Mouse (Mus musculus) limb, embryonic 10.5 days (tissue): ENCODE results near the gene H2al1f. TPM values are rescaled to one million over a fixed set of nuclear protein-coding genes. Genes with fewer than 3 reads are reported as not detected.
"Not testable (repeated sequence)": the region's sequence is repeated elsewhere in the genome, so short reads cannot be mapped to it uniquely, and the experiment has no call there.

Experiments
- DNase-seq: peaks from one replicate; pipeline ENCODE4 v3.0.0-alpha.2; 2017; ENCODE audit warnings: low spot score
- H3K27ac ChIP-seq: fragments of 300-500 bp; sonication (generic); 2 replicates; pipeline ENCODE4 v1.5.1; 2016; ENCODE audit warnings: mild to moderate bottlenecking
- H3K27me3 ChIP-seq: fragments of 300-500 bp; sonication (generic); 2 replicates; pipeline ENCODE4 v1.6.1; 2016; ENCODE audit warnings: low read depth, mild to moderate bottlenecking; ENCODE audit not compliant: poor library complexity, severe bottlenecking
- H3K36me3 ChIP-seq: fragments of 300-500 bp; sonication (generic); 2 replicates; pipeline ENCODE4 v1.6.1; 2016; ENCODE audit warnings: mild to moderate bottlenecking, moderate library complexity
- H3K4me1 ChIP-seq: fragments of 300-500 bp; sonication (generic); 2 replicates; pipeline ENCODE4 v1.6.1; 2016
- H3K4me3 ChIP-seq: fragments of 300-500 bp; sonication (generic); 2 replicates; pipeline ENCODE4 v1.5.1; 2016; ENCODE audit warnings: mild to moderate bottlenecking, moderate library complexity
- H3K9me3 ChIP-seq: fragments of 300-500 bp; sonication (generic); replicated peaks from 2 replicates; pipeline ENCODE4 v1.6.1; 2016; ENCODE audit warnings: mild to moderate bottlenecking
- WGBS: fragments of 180-500 bp; shearing (Covaris S2); methylation state at CpG from one replicate; pipeline ENCODE4 v1.1.7; 2016; 5-methylcytosine and 5-hydroxymethylcytosine counted together
- polyA plus RNA-seq: library from polyadenylated mRNA; unstranded; fragments of >200 nt; fragmentation: Nextera tagmentation; extraction: Ambion mirVana; gene quantifications from 2 replicates; pipeline ENCODE4 v1.2.1, GENCODE M21; 2016

The H2al1f gene
- polyA plus RNA-seq, 1 experiment from 2014 or later, result not detected

DNA sequence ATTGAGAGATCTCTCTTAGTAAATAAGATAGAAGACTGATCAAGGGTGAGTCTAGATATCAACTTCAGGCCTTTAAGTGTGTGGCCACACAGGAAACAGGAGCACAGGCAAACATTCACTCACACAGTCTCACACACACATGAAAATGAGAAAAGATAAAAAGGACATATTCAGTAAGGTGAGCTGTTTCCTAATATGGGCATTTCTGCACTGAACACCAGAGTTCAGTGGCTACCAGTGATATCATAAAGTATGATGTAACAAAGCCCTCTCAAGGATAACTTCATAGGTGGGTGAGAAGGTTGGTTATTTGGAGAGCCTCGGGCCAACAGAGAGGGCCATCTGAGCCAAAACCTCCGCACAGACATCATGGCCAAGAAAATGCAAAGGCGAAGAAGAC is 3.0 kb downstream of the H2al1f start, which contains the start of gene H2al1g:
Gene H2al1g (plus strand): TSS at position 301 of the 400 bp plus-strand sequence.
- H3K27ac ChIP-seq, H3K4me3 ChIP-seq, H3K4me1 ChIP-seq, H3K27me3 ChIP-seq, H3K36me3 ChIP-seq, DNase-seq, H3K9me3 ChIP-seq: not testable (repeated sequence)
- WGBS, result no CpG with 5 or more reads among the region's 3 CpGs

DNA sequence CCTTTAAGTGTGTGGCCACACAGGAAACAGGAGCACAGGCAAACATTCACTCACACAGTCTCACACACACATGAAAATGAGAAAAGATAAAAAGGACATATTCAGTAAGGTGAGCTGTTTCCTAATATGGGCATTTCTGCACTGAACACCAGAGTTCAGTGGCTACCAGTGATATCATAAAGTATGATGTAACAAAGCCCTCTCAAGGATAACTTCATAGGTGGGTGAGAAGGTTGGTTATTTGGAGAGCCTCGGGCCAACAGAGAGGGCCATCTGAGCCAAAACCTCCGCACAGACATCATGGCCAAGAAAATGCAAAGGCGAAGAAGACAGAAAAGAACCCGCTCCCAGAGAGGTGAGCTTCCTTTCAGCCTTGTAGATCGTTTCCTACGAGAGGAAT is 6.2 kb downstream of the H2al1f start, which contains the start of gene H2al1h:
Gene H2al1h (plus strand): TSS at position 301 of the 400 bp plus-strand sequence.
- no CpG with 5 or more reads among the region's 6 CpGs for WGBS
- H3K27ac ChIP-seq, H3K36me3 ChIP-seq, DNase-seq, H3K4me1 ChIP-seq, H3K4me3 ChIP-seq, H3K9me3 ChIP-seq, H3K27me3 ChIP-seq: not testable (repeated sequence)

DNA sequence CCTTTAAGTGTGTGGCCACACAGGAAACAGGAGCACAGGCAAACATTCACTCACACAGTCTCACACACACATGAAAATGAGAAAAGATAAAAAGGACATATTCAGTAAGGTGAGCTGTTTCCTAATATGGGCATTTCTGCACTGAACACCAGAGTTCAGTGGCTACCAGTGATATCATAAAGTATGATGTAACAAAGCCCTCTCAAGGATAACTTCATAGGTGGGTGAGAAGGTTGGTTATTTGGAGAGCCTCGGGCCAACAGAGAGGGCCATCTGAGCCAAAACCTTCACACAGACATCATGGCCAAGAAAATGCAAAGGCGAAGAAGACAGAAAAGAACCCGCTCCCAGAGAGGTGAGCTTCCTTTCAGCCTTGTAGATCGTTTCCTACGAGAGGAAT is 9.4 kb downstream of the H2al1f start, which contains the start of gene H2al1i:
Gene H2al1i (plus strand): TSS at position 301 of the 400 bp plus-strand sequence.
- not testable (repeated sequence) for H3K9me3 ChIP-seq, H3K27ac ChIP-seq, H3K4me1 ChIP-seq, H3K4me3 ChIP-seq, DNase-seq, H3K36me3 ChIP-seq
- H3K27me3 ChIP-seq, result peaks cover 13% of the 10 kb centered on the region
- 88% methylated on average over 3 of the region's 5 CpGs for WGBS

- not testable (repeated sequence) for H3K36me3 ChIP-seq, H3K4me3 ChIP-seq, H3K4me1 ChIP-seq, DNase-seq, H3K9me3 ChIP-seq, H3K27ac ChIP-seq
- peaks cover 43% of the 10 kb centered on the region for H3K27me3 ChIP-seq
- WGBS, result 80% methylated on average over 2 of the region's 2 CpGs
Measured at GRCm38 (mm10) chrX:11327522-11327921, 12.6 kb downstream of the H2al1f start, which contains the start of gene H2al1j. H2al1j (plus strand) TSS chrX:11327822.

DNA sequence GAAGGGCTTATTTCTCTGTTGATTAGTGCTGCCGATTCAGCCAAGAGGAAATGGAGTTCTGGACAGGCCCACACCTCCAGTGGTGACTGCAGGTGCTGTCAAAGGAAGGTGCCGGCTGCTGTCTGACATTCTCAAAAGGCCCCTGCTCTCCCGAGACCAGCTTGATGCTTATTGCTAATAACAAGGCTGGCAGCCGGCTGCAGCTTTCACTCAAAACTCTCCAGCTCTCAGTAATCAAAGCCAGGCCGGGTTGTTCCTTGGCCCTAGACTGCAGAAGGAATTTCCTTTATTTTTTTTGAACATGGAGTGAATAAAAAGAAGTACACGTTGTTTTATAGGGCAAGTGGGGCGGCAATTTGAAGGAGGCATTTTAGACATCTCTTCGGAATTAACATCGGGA is 30.8 kb downstream of the H2al1f start:
- H3K36me3 ChIP-seq, result no peaks in the 10 kb centered on the region
- H3K9me3 ChIP-seq, result no peaks in the 10 kb centered on the region
- H3K4me1 ChIP-seq, result peaks cover 26% of the 10 kb centered on the region
- no peak overlapping the region for H3K4me3 ChIP-seq
- peaks cover 95% of the 10 kb centered on the region for H3K27me3 ChIP-seq
- H3K27ac ChIP-seq, result peak overlapping the region; percentile 68; the same call in 1 of the 2 replicates
- peak; percentile 58 for DNase-seq
- WGBS, result 37% methylated on average over 9 of the region's 9 CpGs

DNA sequence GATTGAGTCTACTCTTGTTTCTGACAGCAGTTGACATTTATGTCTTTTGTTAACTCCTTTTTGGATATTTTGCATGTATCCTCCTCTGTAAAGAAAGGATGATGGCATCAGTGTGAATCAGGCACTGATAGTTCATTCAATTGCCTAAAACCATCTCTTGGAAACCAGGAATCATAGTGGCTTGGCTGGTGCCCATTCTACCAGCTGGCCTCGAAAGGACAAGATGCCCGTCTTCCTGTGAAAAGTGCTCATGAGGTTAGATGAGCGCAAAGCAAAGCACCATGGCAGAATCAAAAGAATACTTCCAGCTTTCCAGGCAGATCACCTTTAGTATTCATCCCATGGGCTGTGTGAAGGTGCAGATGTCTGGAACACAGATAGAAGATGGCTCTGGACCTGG is 31.8 kb downstream of the H2al1f start:
- H3K27ac ChIP-seq, result peak overlapping the region; percentile 30; the same call in 1 of the 2 replicates
- peaks cover 97% of the 10 kb centered on the region for H3K27me3 ChIP-seq
- peaks cover 26% of the 10 kb centered on the region for H3K4me1 ChIP-seq
- no peaks in the 10 kb centered on the region for H3K9me3 ChIP-seq
- H3K4me3 ChIP-seq, result no peak overlapping the region
- 98% methylated on average over 3 of the region's 3 CpGs for WGBS
- DNase-seq, result no peak
- H3K36me3 ChIP-seq, result no peaks in the 10 kb centered on the region

DNA sequence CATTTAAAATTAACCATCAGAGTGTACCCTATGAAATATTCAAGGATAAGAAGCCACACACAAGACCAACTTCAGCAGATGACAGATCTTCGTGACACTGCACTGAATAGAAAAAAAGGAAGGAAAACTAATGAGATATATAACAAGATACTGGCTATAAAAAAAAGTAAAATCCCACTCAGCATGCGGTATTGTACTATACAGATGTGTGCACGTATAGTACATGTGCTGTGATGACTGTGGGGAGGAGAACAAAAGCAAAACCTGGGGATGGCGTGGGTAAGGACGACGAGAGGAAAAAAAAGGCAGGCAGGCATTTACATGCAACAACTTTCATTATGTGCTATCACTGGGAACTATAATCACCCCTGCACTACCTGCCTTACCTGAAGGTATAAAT is 45.9 kb downstream of the H2al1f start:
- DNase-seq, result no peak
- H3K27me3 ChIP-seq, result peaks cover 97% of the 10 kb centered on the region
- H3K27ac ChIP-seq, result no peak overlapping the region
- H3K4me1 ChIP-seq, result peaks cover 20% of the 10 kb centered on the region
- H3K9me3 ChIP-seq, result no peaks in the 10 kb centered on the region
- 87% methylated on average over 6 of the region's 6 CpGs for WGBS
- no peak overlapping the region for H3K4me3 ChIP-seq
- no peaks in the 10 kb centered on the region for H3K36me3 ChIP-seq

GRCm38 (mm10) chrX:11361261-11361660 is 46.3 kb downstream of the H2al1f start:
- H3K4me1 ChIP-seq, result peaks cover 23% of the 10 kb centered on the region
- H3K36me3 ChIP-seq, result no peaks in the 10 kb centered on the region
- no peak overlapping the region for H3K27ac ChIP-seq
- no peak overlapping the region for H3K4me3 ChIP-seq
- H3K27me3 ChIP-seq, result peaks cover 97% of the 10 kb centered on the region
- H3K9me3 ChIP-seq, result no peaks in the 10 kb centered on the region
- WGBS, result 89% methylated on average over 2 of the region's 2 CpGs
- no peak for DNase-seq

- WGBS, result 67% methylated on average over 6 of the region's 6 CpGs
Measured at GRCm38 (mm10) chrX:11363890-11364289, 48.9 kb downstream of the H2al1f start.

More at GRCm38 (mm10) chrX:11363890-11364289, 48.9 kb downstream of the H2al1f start:
- peaks cover 24% of the 10 kb centered on the region for H3K4me1 ChIP-seq
- no peaks in the 10 kb centered on the region for H3K36me3 ChIP-seq
- no peaks in the 10 kb centered on the region for H3K9me3 ChIP-seq
- no peak overlapping the region for H3K4me3 ChIP-seq
- H3K27ac ChIP-seq, result no peak overlapping the region
- H3K27me3 ChIP-seq, result peaks cover 97% of the 10 kb centered on the region
- DNase-seq, result no peak

Other genes with a start within 250 kb of the H2al1f start
- gene H2al1a, start 15.9 kb upstream of the H2al1f start, polyA plus RNA-seq, result not detected in 2 replicates
- gene H2al1b, start 12.7 kb upstream of the H2al1f start, polyA plus RNA-seq, result not detected in 2 replicates
- gene H2al1c, start 9.5 kb upstream of the H2al1f start, polyA plus RNA-seq, result not detected in 2 replicates
- not detected in 2 replicates for gene H2al1d, start 6.3 kb upstream of the H2al1f start, polyA plus RNA-seq
- gene H2al1e, start 3.2 kb upstream of the H2al1f start, polyA plus RNA-seq, result not detected in 2 replicates
- not detected in 2 replicates for gene H2al1g, start 3.1 kb downstream of the H2al1f start, polyA plus RNA-seq
- not detected in 2 replicates for gene H2al1h, start 6.3 kb downstream of the H2al1f start, polyA plus RNA-seq
- gene H2al1i, start 9.5 kb downstream of the H2al1f start, polyA plus RNA-seq, result not detected in 2 replicates
- not detected in 2 replicates for gene H2al1j, start 12.7 kb downstream of the H2al1f start, polyA plus RNA-seq